Mouse (Mus musculus) liver, adult 2 months (tissue): ENCODE measurements around the gene Steap1.

Experiments used
- CTCF ChIP-seq: fragments of 200-500 bp; IDR thresholded peaks from 2 replicates; pipeline ENCODE4 v1.5.1; 2011; ENCODE audit warnings: low read depth, low read length, control low read depth
- POLR2A ChIP-seq: fragments of 200-500 bp; IDR thresholded peaks from 2 replicates; pipeline ENCODE4 v1.6.1; 2011; ENCODE audit warnings: low read length, control low read depth; ENCODE audit not compliant: insufficient read depth; ENCODE audit errors: extremely low read depth

GRCm38 (mm10) chr5:5729904-5730303, 19.2 kb downstream of the Steap1 start:
- TF ChIP-seq CTCF (no peak), POLR2A (no peak)
